In the genomic region with DNA sequence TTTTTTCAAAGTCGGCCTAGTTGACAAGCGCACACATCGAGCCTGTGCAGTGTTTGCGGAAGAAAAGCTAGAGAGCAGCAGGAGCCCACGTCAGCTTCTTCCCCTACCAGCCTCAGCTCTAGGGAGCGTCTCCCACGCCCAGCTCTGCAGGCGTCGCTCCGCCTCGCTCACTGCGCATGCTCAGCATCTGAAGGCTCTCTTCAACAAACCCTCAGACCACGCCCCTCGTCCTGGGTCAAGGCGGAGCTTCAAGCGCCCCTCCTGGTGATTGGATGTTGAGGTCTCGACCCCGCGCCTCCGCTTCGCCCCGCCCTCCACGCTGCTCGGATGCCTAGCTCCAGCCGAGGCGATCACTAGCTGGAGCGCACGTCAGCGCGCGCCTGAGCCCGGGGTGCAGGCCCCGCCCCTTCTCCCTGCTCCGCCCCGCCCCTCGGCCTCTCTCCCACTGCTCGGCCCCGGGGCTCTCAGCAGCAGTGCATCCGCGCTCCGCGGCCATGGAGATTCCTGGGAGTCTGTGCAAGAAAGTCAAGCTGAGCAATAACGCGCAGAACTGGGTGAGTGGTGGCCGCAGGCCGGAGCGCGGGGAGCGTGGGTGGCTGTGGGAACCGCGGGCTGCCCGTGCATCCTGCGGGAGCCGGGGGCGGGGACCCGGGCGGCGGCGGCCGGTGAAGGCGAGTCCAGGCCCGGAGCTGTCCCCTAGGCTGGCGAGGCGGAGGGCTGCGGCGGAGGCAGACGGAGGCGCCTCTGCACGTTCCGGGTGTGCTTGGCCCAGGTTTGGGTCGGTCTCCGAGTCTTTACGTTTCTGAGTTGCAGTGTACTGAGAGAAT, we compare ENCODE assay signal across 7 mouse cellular contexts. TPM values are rescaled to one million over a fixed set of nuclear protein-coding genes. Genes with fewer than 3 reads are reported as not detected.
DNase-seq lines count a peak whose midpoint lies in the region; ATAC-seq lines count a peak whose summit lies in the region.

A gene (plus strand): TSS at position 339 of the 827 bp plus-strand sequence.

- peak within 1 kb of the TSS; percentile 92 for H3K27ac ChIP-seq in intestine, embryonic 15.5 days
- peak within 1 kb of the TSS; percentile 93 for H3K27ac ChIP-seq in midbrain, embryonic 10.5 days (replicated peaks)

- peaks cover 4% of the 10 kb centered on the region; the same call in 1 of the 2 replicates for H3K36me3 ChIP-seq in intestine, embryonic 15.5 days
- H3K36me3 ChIP-seq in midbrain, embryonic 10.5 days = 0 out of 2 replicates have a peak, but pooled peaks cover 5% of the 10 kb centered on the region

- no peaks in the 10 kb centered on the region for H3K27me3 ChIP-seq in intestine, embryonic 15.5 days (replicated peaks)
- H3K27me3 ChIP-seq in midbrain, embryonic 10.5 days (ENCODE audit: low read depth, poor library complexity, severe bottlenecking) = no peaks in the 10 kb centered on the region

- peak; percentile 100 for DNase-seq in adrenal gland, adult 2 months
- DNase-seq in embryo, embryonic 11.5 days (ENCODE audit: low read depth, low spot score) = peak; percentile 100
- peak; percentile 99 to 100 for DNase-seq in gastrocnemius, postnatal 36 days
- DNase-seq in left cerebral cortex, postnatal 25 days (ENCODE audit: low spot score in 2 of 2) = peak; percentile 100
- peak; percentile 100 for DNase-seq in midbrain, embryonic 10.5 days (ENCODE audit: low spot score)
- peak; percentile 99 for DNase-seq in right cerebral cortex, postnatal 4 days

- intact Hi-C loops in gastrocnemius, postnatal 36 days (cut with DNase I) = no loop called here
- intact Hi-C loops in left cerebral cortex, postnatal 25 days (cut with DNase I) = no loop called here

- ATAC-seq in intestine, embryonic 15.5 days = peak; percentile 97

- peak within 1 kb of the TSS; percentile 62 for H3K4me2 ChIP-seq in intestine, embryonic 15.5 days (replicated peaks)

- H3K4me1 ChIP-seq in intestine, embryonic 15.5 days (replicated peaks) = peaks cover 10% of the 10 kb centered on the region; the same call in 1 of the 2 replicates
- peaks cover 22% of the 10 kb centered on the region for H3K4me1 ChIP-seq in midbrain, embryonic 10.5 days

- WGBS in intestine, embryonic 15.5 days = under 1% methylated on average over 73 of the region's 73 CpGs
- WGBS in midbrain, embryonic 10.5 days = under 1% methylated on average over 73 of the region's 73 CpGs

- H3K9ac ChIP-seq in intestine, embryonic 15.5 days = peak within 1 kb of the TSS; percentile 90

- peak within 1 kb of the TSS; percentile 92 for H3K4me3 ChIP-seq in intestine, embryonic 15.5 days (replicated peaks)
- H3K4me3 ChIP-seq in midbrain, embryonic 10.5 days = peak within 1 kb of the TSS; percentile 86

- H3K9me3 ChIP-seq in intestine, embryonic 15.5 days = no peaks in the 10 kb centered on the region
- H3K9me3 ChIP-seq in midbrain, embryonic 10.5 days (replicated peaks) = no peaks in the 10 kb centered on the region

RNA-seq across cellular contexts. Expression of the gene that starts here (rescaled TPM):
- total RNA-seq in adrenal gland, adult 2 months (2021) = 10 to 100 TPM; 47.6 to 66.8 TPM
- 17.0 and 19.2 TPM in 2 replicates for polyA plus RNA-seq in adrenal gland, adult 2 months (2012; rRNA removed)
- total RNA-seq in gastrocnemius, postnatal 36 days (2021) = 1 to 10 TPM; 4.7 to 5.0 TPM
- polyA plus RNA-seq in intestine, embryonic 15.5 days (2015; fragmentation: Nextera tagmentation; extraction: Ambion mirVana) = 144 and 150 TPM in 2 replicates
- 10 to 100 TPM; 65.9 to 67.7 TPM for total RNA-seq in left cerebral cortex, postnatal 25 days (2021)
- polyA plus RNA-seq in midbrain, embryonic 10.5 days (2016; fragmentation: Nextera tagmentation; extraction: Ambion mirVana) = 58.7 and 66.4 TPM in 2 replicates

Comparison
In these comparisons a context has a peak if more than half of its experiments do, and no peak if none do; other contexts are left out.
1. Peak in every context shown above with its lines: DNase-seq, ATAC-seq, H3K4me3 ChIP-seq and H3K27ac ChIP-seq.
2. RNA of the gene that starts here (total RNA-seq): 65.9 to 67.7 TPM in left cerebral cortex, postnatal 25 days and 47.6 to 66.8 TPM in adrenal gland, adult 2 months; 4.7 to 5.0 TPM in gastrocnemius, postnatal 36 days; every median in the first group is over 4 times any median in the second.